Mouse (Mus musculus) urinary bladder, postnatal 0 days (tissue): ENCODE data around the gene Plac1. TPM values are rescaled to one million over a fixed set of nuclear protein-coding genes. Genes with fewer than 3 reads are reported as not detected.

Experiments
- microRNA counts: library from miRNA; unstranded; fragments of <30 nt; microRNA quantifications from one replicate; lab custom pipeline; 2016
- microRNA-seq: library from miRNA; unstranded; fragments of <30 nt; microRNA quantifications from one replicate; pipeline ENCODE4, GENCODE M21; 2016
- polyA plus RNA-seq: library from polyadenylated mRNA; unstranded; fragments of >200 nt; fragmentation: Nextera tagmentation; extraction: Ambion mirVana; gene quantifications from 2 replicates; pipeline ENCODE4 v1.2.1, GENCODE M21; 2015

Gene Plac1
- polyA plus RNA-seq, result 4.5 and 6.0 TPM in 2 replicates

DNA sequence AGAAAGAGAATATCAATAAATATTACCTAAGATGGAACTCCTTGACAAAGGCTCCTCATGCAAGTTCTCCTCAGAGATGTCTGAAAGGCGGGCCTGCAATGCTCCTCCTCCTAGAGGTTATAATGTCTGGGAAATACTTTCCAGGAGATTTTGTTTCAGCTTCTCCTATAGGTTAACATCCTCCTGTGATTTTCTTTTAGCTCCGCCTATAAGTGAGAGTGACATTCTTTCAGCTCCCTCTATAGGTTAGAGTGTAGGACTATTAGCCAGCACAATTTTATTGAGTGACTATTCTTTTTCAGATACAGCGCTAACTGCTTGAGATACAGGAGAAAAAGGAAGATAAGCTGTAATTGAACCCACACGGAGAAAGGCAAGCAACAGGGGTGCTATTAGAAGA lies at the start of gene Plac1:
TSS of gene Plac1 (minus strand) at position 101 of the 400 bp plus-strand sequence.

DNA sequence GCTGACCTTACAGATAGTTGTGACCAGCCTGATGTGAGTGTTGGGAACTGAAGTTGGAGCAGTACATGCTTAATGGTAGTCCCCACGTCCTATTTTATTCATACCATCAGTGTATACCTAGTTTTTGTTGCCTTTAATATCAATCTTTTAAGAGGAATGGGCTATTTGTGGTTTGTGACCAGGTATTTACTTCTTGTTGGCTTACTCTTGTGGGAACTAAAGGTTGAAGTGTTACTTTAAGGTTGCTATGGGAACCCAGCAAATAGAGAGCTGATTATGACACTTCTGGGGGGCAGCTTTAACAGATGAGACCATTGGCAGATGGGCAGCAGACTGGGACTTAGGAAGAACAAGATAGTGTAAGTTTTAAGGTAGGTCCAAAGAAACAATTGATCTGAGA lies 33.2 kb upstream of the Plac1 start, which contains the start of gene Fam122c:
TSS of gene Fam122c (plus strand) at position 301 of the 400 bp plus-strand sequence.

DNA sequence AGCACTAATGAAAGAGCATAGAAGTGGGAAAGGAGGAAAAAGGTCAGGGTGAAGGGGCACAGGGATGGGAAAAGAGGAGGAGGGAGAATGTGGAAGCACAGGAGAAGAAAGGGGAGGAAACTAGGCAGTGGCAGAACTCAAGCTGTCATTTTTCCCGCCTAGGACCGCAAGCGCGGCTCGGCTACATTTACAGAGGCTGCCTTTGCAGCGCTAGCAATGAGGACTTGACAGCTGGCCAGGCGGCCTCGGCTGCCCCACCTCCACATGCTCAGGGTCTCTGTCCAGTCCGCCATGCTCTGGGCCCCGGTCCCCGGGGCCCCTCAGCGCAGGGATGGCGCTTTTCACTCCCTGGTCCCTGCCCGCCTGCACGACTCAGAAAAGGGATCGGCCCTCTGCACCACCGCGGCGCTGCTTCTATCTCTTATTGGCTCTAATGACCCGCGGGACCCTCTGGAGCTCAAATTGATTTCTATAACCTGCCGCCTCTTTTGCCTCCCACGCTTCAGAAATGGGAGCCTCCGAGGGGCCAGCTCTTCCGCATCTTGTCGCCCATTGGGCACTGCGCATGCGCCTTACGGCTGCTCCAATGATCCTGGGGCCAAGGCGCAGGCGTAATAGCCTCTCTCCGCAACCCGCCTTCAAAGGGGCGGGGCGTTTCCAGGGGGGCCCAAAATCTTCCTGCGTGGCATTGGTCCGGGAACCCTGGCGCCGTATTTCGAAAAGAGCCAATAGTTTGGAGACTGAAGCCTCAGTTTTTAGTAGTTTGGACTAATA lies 29.6 kb upstream of the Plac1 start, which contains the start of gene Fam122b:
TSS of gene Fam122b (minus strand) at position 517 of the 774 bp plus-strand sequence.

MicroRNA genes within 50 kb of the gene (microRNA counts, 519-probe panel; counts per million panel counts)
- microRNA mmu-miR-322 (lab: Ali Mortazavi, UCI), result 4,852 counts per million, percentile 90 among the panel's probes with 10 or more counts
- 3,914 counts per million, percentile 71 among the panel's probes with 10 or more counts for microRNA mmu-miR-351 (lab: Ali Mortazavi, UCI)
- 2,038 counts per million, percentile 24 among the panel's probes with 10 or more counts for microRNA mmu-miR-450a-3p (lab: Ali Mortazavi, UCI)
- microRNA mmu-miR-450a-5p (lab: Ali Mortazavi, UCI), result 5,098 counts per million, percentile 93 among the panel's probes with 10 or more counts
- microRNA mmu-miR-450b-3p (lab: Ali Mortazavi, UCI), result 3,460 counts per million, percentile 57 among the panel's probes with 10 or more counts
- 2,130 counts per million, percentile 26 among the panel's probes with 10 or more counts for microRNA mmu-miR-450b-5p (lab: Ali Mortazavi, UCI)
- 3,206 counts per million, percentile 52 among the panel's probes with 10 or more counts for microRNA mmu-miR-503 (lab: Ali Mortazavi, UCI)
- 3,006 counts per million, percentile 47 among the panel's probes with 10 or more counts for microRNA mmu-miR-542-3p (lab: Ali Mortazavi, UCI)
- 3,714 counts per million, percentile 65 among the panel's probes with 10 or more counts for microRNA mmu-miR-542-5p (lab: Ali Mortazavi, UCI)

Small RNA genes lying within 50 kb of the gene (microRNA-seq; reads per million reads assigned to microRNA genes)
- 63,512 reads per million, percentile 99 among the genes with 10 or more reads in this experiment for gene Mir322
- 13,336 reads per million, percentile 95 among the genes with 10 or more reads in this experiment for gene Mir351
- gene Mir450-1, result 62.4 reads per million, percentile 42 among the genes with 10 or more reads in this experiment
- 56.9 reads per million, percentile 42 among the genes with 10 or more reads in this experiment for gene Mir450-2
- 760 reads per million, percentile 69 among the genes with 10 or more reads in this experiment for gene Mir450b
- gene Mir503, result 2,099 reads per million, percentile 80 among the genes with 10 or more reads in this experiment
- gene Mir542, result 2,725 reads per million, percentile 83 among the genes with 10 or more reads in this experiment

Other genes starting within 250 kb of the Plac1 start
- gene Fam122b, start 29.7 kb upstream of the Plac1 start, polyA plus RNA-seq, result 5.3 and 5.6 TPM in 2 replicates
- gene Fam122c, start 33.3 kb upstream of the Plac1 start, polyA plus RNA-seq, result not detected in 2 replicates
- gene Mospd1, start 130.4 kb upstream of the Plac1 start, polyA plus RNA-seq, result 28.1 and 32.3 TPM in 2 replicates
- not detected in 2 replicates for gene Etd, start 194.8 kb upstream of the Plac1 start, polyA plus RNA-seq